Mouse (Mus musculus): Measurements from ENCODE around the gene Lsm14a. TPM values are rescaled to one million over a fixed set of nuclear protein-coding genes. Genes with fewer than 3 reads are reported as not detected.
"Not testable (repeated sequence)": the region's sequence is repeated elsewhere in the genome, so short reads cannot be mapped to it uniquely, and the experiment has no call there.

Lsm14a gene
- polyA plus RNA-seq, 1 experiment from 2014 or later: 54.7 TPM

GRCm38 (mm10) chr7:34348011-34348410, 45.1 kb downstream of the Lsm14a start:
- H3K4me1 ChIP-seq (ENCODE audit: control insufficient read depth, insufficient read depth, low read length): no peaks in the 10 kb centered on the region
- ATAC-seq (no peak), DNase-seq (ENCODE audit: low spot score) (no peak)
- H3K36me3 ChIP-seq (ENCODE audit: control insufficient read depth, insufficient read depth, low read length): peaks cover 88% of the 10 kb centered on the region
- no peak overlapping the region for H3K4me2 ChIP-seq (ENCODE audit: low read length)
- no peak overlapping the region for H3K27ac ChIP-seq (ENCODE audit: low read depth, low read length)
- H3K27me3 ChIP-seq (replicated peaks; ENCODE audit: control insufficient read depth, insufficient read depth, low read length): no peaks in the 10 kb centered on the region
- no peaks in the 10 kb centered on the region for H3K9me3 ChIP-seq (replicated peaks; ENCODE audit: control insufficient read depth, low read length)
- H3K4me3 ChIP-seq (ENCODE audit: low read depth, low read length): no peak overlapping the region
- WGBS: 91% methylated on average over 1 of the region's 1 CpGs
- no peak overlapping the region for H3K9ac ChIP-seq (ENCODE audit: low read length)

- Histone ChIP-seq H3K4me2 (ENCODE audit: low read length) (no peak overlapping the region), H3K9ac (ENCODE audit: low read length) (no peak overlapping the region), H3K4me3 (ENCODE audit: low read depth, low read length) (no peak overlapping the region), H3K9me3 (replicated peaks; ENCODE audit: control insufficient read depth, low read length) (no peaks in the 10 kb centered on the region), H3K36me3 (ENCODE audit: control insufficient read depth, insufficient read depth, low read length) (peaks cover 86% of the 10 kb centered on the region), H3K27me3 (replicated peaks; ENCODE audit: control insufficient read depth, insufficient read depth, low read length) (no peaks in the 10 kb centered on the region), H3K27ac (ENCODE audit: low read depth, low read length) (no peak overlapping the region), H3K4me1 (ENCODE audit: control insufficient read depth, insufficient read depth, low read length) (no peaks in the 10 kb centered on the region)
- WGBS: 95% methylated on average over 3 of the region's 3 CpGs
- ATAC-seq: no peak
- no peak for DNase-seq (ENCODE audit: low spot score)
These were observed 46.1 kb downstream of the Lsm14a start for GRCm38 (mm10) chr7:34347041-34347440.

- Histone ChIP-seq H3K27ac (ENCODE audit: low read depth, low read length) (no peak overlapping the region), H3K4me1 (ENCODE audit: control insufficient read depth, insufficient read depth, low read length) (no peaks in the 10 kb centered on the region), H3K27me3 (replicated peaks; ENCODE audit: control insufficient read depth, insufficient read depth, low read length) (no peaks in the 10 kb centered on the region), H3K4me2 (ENCODE audit: low read length) (no peak overlapping the region), H3K9ac (ENCODE audit: low read length) (no peak overlapping the region), H3K36me3 (ENCODE audit: control insufficient read depth, insufficient read depth, low read length) (peaks cover 86% of the 10 kb centered on the region), H3K9me3 (replicated peaks; ENCODE audit: control insufficient read depth, low read length) (no peaks in the 10 kb centered on the region), H3K4me3 (ENCODE audit: low read depth, low read length) (no peak overlapping the region)
- WGBS: 90% methylated on average over 4 of the region's 4 CpGs
- DNase-seq (ENCODE audit: low spot score) (no peak), ATAC-seq (no peak)
These were observed 46.6 kb downstream of the Lsm14a start for GRCm38 (mm10) chr7:34346505-34346904.

GRCm38 (mm10) chr7:34342040-34342793, 50.9 kb downstream of the Lsm14a start:
- DNase-seq (ENCODE audit: low spot score) (no peak), ATAC-seq (no peak)
- Histone ChIP-seq H3K4me3 (ENCODE audit: low read depth, low read length) (no peak overlapping the region), H3K9me3 (replicated peaks; ENCODE audit: control insufficient read depth, low read length) (no peaks in the 10 kb centered on the region), H3K27ac (ENCODE audit: low read depth, low read length) (no peak overlapping the region), H3K27me3 (replicated peaks; ENCODE audit: control insufficient read depth, insufficient read depth, low read length) (no peaks in the 10 kb centered on the region), H3K4me1 (ENCODE audit: control insufficient read depth, insufficient read depth, low read length) (no peaks in the 10 kb centered on the region), H3K4me2 (ENCODE audit: low read length) (no peak overlapping the region), H3K36me3 (ENCODE audit: control insufficient read depth, insufficient read depth, low read length) (peaks cover 53% of the 10 kb centered on the region), H3K9ac (ENCODE audit: low read length) (no peak overlapping the region)
- WGBS: 90% methylated on average over 10 of the region's 10 CpGs

- no peak overlapping the region for H3K9ac ChIP-seq (ENCODE audit: low read length)
- peaks cover 43% of the 10 kb centered on the region for H3K36me3 ChIP-seq (ENCODE audit: control insufficient read depth, insufficient read depth, low read length)
- no peak overlapping the region for H3K4me2 ChIP-seq (ENCODE audit: low read length)
- ATAC-seq (no peak), DNase-seq (ENCODE audit: low spot score) (no peak)
- WGBS: 95% methylated on average over 5 of the region's 5 CpGs
- no peaks in the 10 kb centered on the region for H3K9me3 ChIP-seq (replicated peaks; ENCODE audit: control insufficient read depth, low read length)
- H3K4me3 ChIP-seq (ENCODE audit: low read depth, low read length): no peak overlapping the region
- H3K27me3 ChIP-seq (replicated peaks; ENCODE audit: control insufficient read depth, insufficient read depth, low read length): no peaks in the 10 kb centered on the region
- no peak overlapping the region for H3K27ac ChIP-seq (ENCODE audit: low read depth, low read length)
- H3K4me1 ChIP-seq (ENCODE audit: control insufficient read depth, insufficient read depth, low read length): no peaks in the 10 kb centered on the region
These were observed 52.3 kb downstream of the Lsm14a start for GRCm38 (mm10) chr7:34340841-34341240.

GRCm38 (mm10) chr7:34339164-34339489, 54.0 kb downstream of the Lsm14a start:
- H3K36me3 ChIP-seq (ENCODE audit: control insufficient read depth, insufficient read depth, low read length): peaks cover 35% of the 10 kb centered on the region
- DNase-seq (ENCODE audit: low spot score) (no peak), ATAC-seq (no peak)
- no peak overlapping the region for H3K4me3 ChIP-seq (ENCODE audit: low read depth, low read length)
- H3K27me3 ChIP-seq (replicated peaks; ENCODE audit: control insufficient read depth, insufficient read depth, low read length): no peaks in the 10 kb centered on the region
- no peak overlapping the region for H3K27ac ChIP-seq (ENCODE audit: low read depth, low read length)
- H3K9me3 ChIP-seq (replicated peaks; ENCODE audit: control insufficient read depth, low read length): no peaks in the 10 kb centered on the region
- H3K9ac ChIP-seq (ENCODE audit: low read length): no peak overlapping the region
- WGBS: 89% methylated on average over 5 of the region's 5 CpGs
- H3K4me1 ChIP-seq (ENCODE audit: control insufficient read depth, insufficient read depth, low read length): no peaks in the 10 kb centered on the region
- H3K4me2 ChIP-seq (ENCODE audit: low read length): no peak overlapping the region

GRCm38 (mm10) chr7:34338445-34339163, 54.5 kb downstream of the Lsm14a start:
- Histone ChIP-seq H3K9me3 (replicated peaks; ENCODE audit: control insufficient read depth, low read length) (no peaks in the 10 kb centered on the region), H3K4me1 (ENCODE audit: control insufficient read depth, insufficient read depth, low read length) (no peaks in the 10 kb centered on the region), H3K27ac (ENCODE audit: low read depth, low read length) (no peak overlapping the region), H3K4me2 (ENCODE audit: low read length) (no peak overlapping the region), H3K36me3 (ENCODE audit: control insufficient read depth, insufficient read depth, low read length) (peaks cover 30% of the 10 kb centered on the region), H3K4me3 (ENCODE audit: low read depth, low read length) (no peak overlapping the region), H3K9ac (ENCODE audit: low read length) (no peak overlapping the region), H3K27me3 (replicated peaks; ENCODE audit: control insufficient read depth, insufficient read depth, low read length) (no peaks in the 10 kb centered on the region)
- DNase-seq (ENCODE audit: low spot score): no peak
- WGBS: 89% methylated on average over 9 of the region's 9 CpGs
- no peak for ATAC-seq

- H3K9ac ChIP-seq (ENCODE audit: low read length): no peak overlapping the region
- no peak for DNase-seq (ENCODE audit: low spot score)
- ATAC-seq: no peak
- H3K4me1 ChIP-seq (ENCODE audit: control insufficient read depth, insufficient read depth, low read length): no peaks in the 10 kb centered on the region
- no peaks in the 10 kb centered on the region for H3K9me3 ChIP-seq (replicated peaks; ENCODE audit: control insufficient read depth, low read length)
- H3K4me3 ChIP-seq (ENCODE audit: low read depth, low read length): no peak overlapping the region
- 89% methylated on average over 2 of the region's 2 CpGs for WGBS
- peaks cover 16% of the 10 kb centered on the region for H3K36me3 ChIP-seq (ENCODE audit: control insufficient read depth, insufficient read depth, low read length)
- no peak overlapping the region for H3K4me2 ChIP-seq (ENCODE audit: low read length)
- no peak overlapping the region for H3K27ac ChIP-seq (ENCODE audit: low read depth, low read length)
- H3K27me3 ChIP-seq (replicated peaks; ENCODE audit: control insufficient read depth, insufficient read depth, low read length): no peaks in the 10 kb centered on the region
These were observed 55.8 kb downstream of the Lsm14a start for GRCm38 (mm10) chr7:34337268-34337667.

GRCm38 (mm10) chr7:34336545-34336944, 56.6 kb downstream of the Lsm14a start:
- not testable (repeated sequence) for H3K9me3 ChIP-seq (replicated peaks; ENCODE audit: control insufficient read depth, low read length); H3K9ac ChIP-seq (ENCODE audit: low read length); DNase-seq (ENCODE audit: low spot score); H3K27ac ChIP-seq (ENCODE audit: low read depth, low read length); H3K27me3 ChIP-seq (replicated peaks; ENCODE audit: control insufficient read depth, insufficient read depth, low read length); H3K4me1 ChIP-seq (ENCODE audit: control insufficient read depth, insufficient read depth, low read length); H3K4me2 ChIP-seq (ENCODE audit: low read length); H3K4me3 ChIP-seq (ENCODE audit: low read depth, low read length); ATAC-seq
- H3K36me3 ChIP-seq (ENCODE audit: control insufficient read depth, insufficient read depth, low read length): peaks cover 11% of the 10 kb centered on the region
- WGBS: 88% methylated on average over 1 of the region's 1 CpGs
